Comparison of ENCODE assay signal across 31 mouse cellular contexts in genomic region chr14:115843783-115844182, GRCm38 (mm10).
"Had no signal": no experiment of that assay in that cellular context is flagged by ENCODE, and none has a peak within 500 bp of the region (broad histone marks: within the 10 kb centered on the region; RNA-seq: fewer than 3 reads in every experiment).

No protein-coding gene starts in this region.

- ATAC-seq: liver, embryonic 12.5 days; liver, postnatal 0 days; lung, postnatal 0 days; midbrain, embryonic 13.5 days; midbrain, embryonic 16.5 days had no signal

- H3K4me3 ChIP-seq: limb, embryonic 10.5 days; limb, embryonic 12.5 days; limb, embryonic 13.5 days; limb, embryonic 15.5 days; liver, embryonic 12.5 days; liver, embryonic 13.5 days; liver, embryonic 15.5 days; lung, embryonic 15.5 days; megakaryocyte, embryonic 14.5 days; midbrain, embryonic 10.5 days; midbrain, embryonic 12.5 days; midbrain, embryonic 13.5 days; myocyte; neural tube, embryonic 12.5 days had no signal

- H3K36me3 ChIP-seq: limb, embryonic 10.5 days; limb, embryonic 12.5 days; limb, embryonic 13.5 days; limb, embryonic 15.5 days; liver, embryonic 12.5 days; liver, embryonic 13.5 days; liver, embryonic 15.5 days; lung, embryonic 15.5 days; midbrain, embryonic 10.5 days; midbrain, embryonic 12.5 days; midbrain, embryonic 13.5 days; neural tube, embryonic 12.5 days had no signal

- DNase-seq: left cerebral cortex, postnatal 4 days; liver; liver, embryonic 13.5 days; liver, postnatal 0 days; lung, adult 18-20 months; lung, adult 2 months; lung, embryonic 14.5 days; lung, postnatal 10 days; lung, postnatal 14 days; lung, postnatal 36 days; lung, postnatal 4 days; midbrain, embryonic 14.5 days had no signal

- H3K9ac ChIP-seq: limb, embryonic 12.5 days; limb, embryonic 13.5 days; limb, embryonic 15.5 days; liver, embryonic 12.5 days; liver, embryonic 13.5 days; liver, embryonic 14.5 days; liver, embryonic 15.5 days; liver, postnatal 0 days; lung, embryonic 14.5 days; lung, embryonic 15.5 days; midbrain, embryonic 12.5 days; midbrain, embryonic 13.5 days; neural tube, embryonic 12.5 days had no signal

- H3K4me1 ChIP-seq: limb, embryonic 10.5 days; limb, embryonic 12.5 days; limb, embryonic 13.5 days; limb, embryonic 15.5 days; liver, embryonic 12.5 days; liver, embryonic 13.5 days; liver, embryonic 15.5 days; lung, embryonic 15.5 days; megakaryocyte, embryonic 14.5 days; midbrain, embryonic 10.5 days; midbrain, embryonic 12.5 days; neural tube, embryonic 12.5 days had no signal

- H3K9me3 ChIP-seq: limb, embryonic 10.5 days; limb, embryonic 12.5 days; limb, embryonic 13.5 days; limb, embryonic 15.5 days; liver, embryonic 12.5 days; liver, embryonic 13.5 days; liver, embryonic 15.5 days; lung, embryonic 15.5 days; megakaryocyte, embryonic 14.5 days; midbrain, embryonic 10.5 days; midbrain, embryonic 12.5 days; midbrain, embryonic 13.5 days; neural tube, embryonic 12.5 days had no signal

- H3K27ac ChIP-seq: limb, embryonic 10.5 days; limb, embryonic 12.5 days; limb, embryonic 13.5 days; limb, embryonic 15.5 days; liver, embryonic 12.5 days; liver, embryonic 13.5 days; liver, embryonic 14.5 days; liver, embryonic 15.5 days; lung, embryonic 15.5 days; macrophage; midbrain, embryonic 10.5 days; midbrain, embryonic 12.5 days; midbrain, embryonic 13.5 days; neural tube, embryonic 12.5 days had no signal

- H3K27me3 ChIP-seq: limb, embryonic 12.5 days; limb, embryonic 13.5 days; limb, embryonic 15.5 days; liver, embryonic 12.5 days; liver, embryonic 13.5 days; liver, embryonic 15.5 days; lung, embryonic 15.5 days; megakaryocyte, embryonic 14.5 days; midbrain, embryonic 12.5 days; midbrain, embryonic 13.5 days; neural tube, embryonic 12.5 days had no signal

- H3K4me2 ChIP-seq: limb, embryonic 12.5 days; limb, embryonic 13.5 days; limb, embryonic 15.5 days; liver, embryonic 11.5 days; liver, embryonic 12.5 days; liver, embryonic 13.5 days; liver, embryonic 15.5 days; lung, embryonic 14.5 days; lung, embryonic 15.5 days; midbrain, embryonic 11.5 days; midbrain, embryonic 12.5 days; midbrain, embryonic 13.5 days; neural tube, embryonic 12.5 days had no signal
